9 mouse cellular contexts compared by ENCODE assay signal in genomic region chr11:7144369-7144768, GRCm38 (mm10). TPM values are rescaled to one million over a fixed set of nuclear protein-coding genes. Genes with fewer than 3 reads are reported as not detected.
DNase-seq lines count a peak whose midpoint lies in the region; ATAC-seq and TF ChIP-seq lines count a peak whose summit lies in the region.
"Had no signal": no experiment of that assay in that cellular context is flagged by ENCODE, and none has a peak within 500 bp of the region (broad histone marks: within the 10 kb centered on the region; RNA-seq: fewer than 3 reads in every experiment).

No protein-coding gene starts in this region.

- H3K27ac ChIP-seq in kidney, adult 2 months (ENCODE audit: insufficient read depth, low read depth, low read length): no peak overlapping the region
- H3K27ac ChIP-seq in kidney, embryonic 16.5 days (ENCODE audit: low read length): no peak overlapping the region

- no peak overlapping the region for H3K9ac ChIP-seq in kidney, embryonic 16.5 days (replicated peaks; ENCODE audit: low read length)

- WGBS in kidney, adult 2 months: 85% methylated on average over 11 of the region's 11 CpGs
- WGBS in kidney, embryonic 16.5 days: 94% methylated on average over 11 of the region's 11 CpGs

- H3K4me3 ChIP-seq in kidney, adult 2 months (ENCODE audit: insufficient read depth, low read depth, low read length): no peak overlapping the region
- H3K4me3 ChIP-seq in kidney, embryonic 16.5 days (ENCODE audit: low read length): no peak overlapping the region

- no peaks in the 10 kb centered on the region for H3K9me3 ChIP-seq in kidney, embryonic 16.5 days (ENCODE audit: low read length)

- no peaks in the 10 kb centered on the region for H3K36me3 ChIP-seq in kidney, adult 2 months (ENCODE audit: control insufficient read depth, insufficient read depth, low read length)
- no peaks in the 10 kb centered on the region for H3K36me3 ChIP-seq in kidney, embryonic 16.5 days (ENCODE audit: insufficient read depth, low read length)

- TF ChIP-seq CTCF in kidney, adult 2 months (conservative IDR thresholded peaks at IDR 0.05; ENCODE audit: insufficient read depth, insufficient read length, low read depth, low read length): peak; percentile 69

- no peaks in the 10 kb centered on the region for H3K27me3 ChIP-seq in kidney, adult 2 months (replicated peaks; ENCODE audit: control insufficient read depth, insufficient read depth, low read length)
- no peaks in the 10 kb centered on the region for H3K27me3 ChIP-seq in kidney, embryonic 16.5 days (ENCODE audit: insufficient read depth, low read length)

- no peak for TF ChIP-seq POLR2A in kidney, adult 2 months (IDR thresholded peaks at IDR 0.05; ENCODE audit: low read depth, low read length)

- H3K4me2 ChIP-seq in kidney, embryonic 16.5 days (replicated peaks; ENCODE audit: low read depth, low read length): no peak overlapping the region

- no peak for ATAC-seq in kidney, embryonic 16.5 days (ENCODE audit: low FRiP score, low TSS enrichment)

- DNase-seq in kidney, adult 2 months: peak; percentile 67
- DNase-seq in ZHBTc4 (ENCODE audit: low read depth, low spot score): peak; percentile 47
- DNase-seq in induced T-regulatory cell, adult 2 months (ENCODE audit: low read depth): peak; percentile 27
- DNase-seq in retina, postnatal 1 day: peak; percentile 25
- no peak for DNase-seq in neural tube, embryonic 10.5 days (ENCODE audit: extremely low spot score, low spot score)
- DNase-seq in gastrocnemius, adult 8-10 months (ENCODE audit: low spot score in 2 of 2): no peak
- DNase-seq: heart, adult 18-20 months had no signal

- H3K4me1 ChIP-seq in kidney, adult 2 months (ENCODE audit: control insufficient read depth, insufficient read depth, low read length): no peaks in the 10 kb centered on the region
- no peaks in the 10 kb centered on the region for H3K4me1 ChIP-seq in kidney, embryonic 16.5 days (ENCODE audit: insufficient read depth, low read length)

RNA-seq across cellular contexts. Expression of gene Gm11985, which starts 44.0 kb away (rescaled TPM):
- not detected in 2 replicates for polyA plus RNA-seq in kidney, adult 2 months (2012; rRNA removed)
- 0.16 TPM in 1 of 2 replicates, not detected in the other for polyA plus RNA-seq in kidney, embryonic 16.5 days (2015; fragmentation: Nextera tagmentation; extraction: Ambion mirVana)
- total RNA-seq in gastrocnemius, adult 8-10 months (2022): not detected
- total RNA-seq: heart, adult 18-20 months; neutrophil, adult 5-6 weeks had no signal

RNA-seq across cellular contexts. Expression of gene Igfbp1, which starts 53.2 kb away (rescaled TPM):
- polyA plus RNA-seq in kidney, adult 2 months (2012; rRNA removed): 28.0 and 37.5 TPM in 2 replicates
- polyA plus RNA-seq in kidney, embryonic 16.5 days (2015; fragmentation: Nextera tagmentation; extraction: Ambion mirVana): 7.1 and 9.3 TPM in 2 replicates
- total RNA-seq in gastrocnemius, adult 8-10 months (2022): not detected
- total RNA-seq: heart, adult 18-20 months; neutrophil, adult 5-6 weeks had no signal

Comparison
In these comparisons a context has a peak if more than half of its experiments do, and no peak if none do; other contexts are left out.
1. DNase-seq: peak in kidney, adult 2 months (single experiment), ZHBTc4 (single experiment), induced T-regulatory cell, adult 2 months (single experiment) and retina, postnatal 1 day (single experiment); none in neural tube, embryonic 10.5 days (single experiment) and gastrocnemius, adult 8-10 months (0 of 2).